Mouse (Mus musculus): ENCODE measurements at regions not wholly inside any gene's neighbourhood (a gene's known extent, or its start where the extent isn't known, plus 50 kb on each side); places are given as distances from the start of the nearest gene placed in this dataset.

DNA sequence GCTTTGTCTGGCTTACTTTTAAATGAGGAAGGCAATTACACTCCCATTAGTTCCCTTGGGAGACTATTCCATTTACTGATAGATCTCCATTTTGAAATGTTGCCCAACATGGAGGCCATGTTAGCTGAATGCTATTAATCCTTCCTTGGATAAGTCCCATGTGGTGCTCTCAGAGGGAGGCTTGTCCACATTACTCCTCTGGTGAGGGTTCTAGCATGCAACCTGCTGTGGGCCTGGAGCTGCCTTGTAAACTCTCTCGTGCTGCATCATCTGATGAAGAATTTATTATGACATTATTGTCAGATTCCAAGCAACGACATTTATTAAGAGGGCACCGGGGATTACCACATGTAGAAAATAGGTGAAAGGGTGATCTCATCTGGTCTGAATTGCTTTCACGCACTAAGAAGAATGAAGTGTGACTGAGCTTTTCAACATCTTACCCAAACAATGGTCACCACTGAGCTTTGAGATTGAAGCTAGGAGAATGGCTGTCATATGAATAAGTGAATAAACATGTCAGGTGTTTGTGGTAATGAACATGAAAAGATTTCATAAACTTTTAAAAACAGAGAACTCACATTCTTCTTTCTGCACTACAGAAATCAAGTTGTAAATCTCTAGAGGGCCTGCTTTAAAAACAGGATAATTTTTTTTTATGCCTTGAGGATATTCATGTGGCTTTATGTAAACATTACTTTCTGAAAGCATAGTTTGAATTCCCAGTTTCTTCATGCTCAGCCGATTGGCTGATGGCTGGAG lies 495.3 kb downstream of the Ttll7 start:
- no peaks in the 10 kb centered on the region for H3K36me3 ChIP-seq
- H3K27ac ChIP-seq, result no peak overlapping the region
- 77% methylated on average over 5 of the region's 5 CpGs for WGBS
- H3K27me3 ChIP-seq (ENCODE audit: insufficient read depth, poor library complexity, severe bottlenecking), result no peaks in the 10 kb centered on the region
- no peaks in the 10 kb centered on the region for H3K4me1 ChIP-seq
- H3K9me3 ChIP-seq, result no peaks in the 10 kb centered on the region
- no peak overlapping the region for H3K4me3 ChIP-seq
- DNase-seq (ENCODE audit: low spot score), result no peak

DNA sequence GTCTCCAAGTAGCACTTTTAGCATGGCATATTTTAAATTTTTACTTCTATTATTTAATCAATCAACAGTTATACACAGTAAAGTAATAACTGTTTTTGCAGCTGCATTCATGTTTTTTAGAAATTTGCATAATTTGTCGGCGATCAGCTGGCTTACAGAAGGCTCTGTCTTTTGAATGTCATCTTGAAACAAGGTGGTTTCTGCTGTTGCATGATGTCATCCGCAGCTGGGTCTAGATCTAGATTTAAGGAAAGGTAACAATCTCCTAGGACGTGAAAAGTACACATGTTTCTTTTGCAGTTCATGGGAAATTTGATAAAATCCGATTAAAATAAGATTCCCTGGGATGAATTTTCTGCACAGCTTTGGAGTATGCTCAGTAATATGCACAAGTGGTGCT lies 534.9 kb downstream of the Ttll7 start:
- Histone ChIP-seq H3K9me3 (no peaks in the 10 kb centered on the region), H3K36me3 (no peaks in the 10 kb centered on the region), H3K4me1 (no peaks in the 10 kb centered on the region), H3K27ac (no peak overlapping the region), H3K4me3 (no peak overlapping the region), H3K27me3 (ENCODE audit: insufficient read depth, poor library complexity, severe bottlenecking) (no peaks in the 10 kb centered on the region)
- WGBS, result 82% methylated on average over 5 of the region's 5 CpGs
- no peak for DNase-seq (ENCODE audit: low spot score)

DNA sequence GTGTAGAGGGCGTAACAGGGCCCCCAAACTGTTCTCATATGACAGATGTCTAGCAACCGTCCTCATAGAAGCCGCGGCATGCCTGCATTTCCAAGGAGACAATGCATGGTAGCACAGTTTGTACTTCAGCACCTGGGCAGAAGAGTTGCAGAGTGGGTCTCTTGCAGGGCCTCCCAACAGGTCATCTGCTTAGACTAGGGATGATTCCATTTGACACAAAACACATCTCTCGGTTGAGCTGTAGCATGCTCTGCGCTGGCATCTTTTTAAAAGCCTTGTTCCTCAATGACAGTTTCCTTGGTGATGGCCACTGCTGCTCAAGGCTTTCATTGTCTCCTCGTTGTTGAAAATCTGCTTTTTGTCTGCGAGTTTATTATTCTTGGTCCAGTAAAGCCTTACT lies 546.1 kb downstream of the Ttll7 start:
- Histone ChIP-seq H3K27ac (no peak overlapping the region), H3K4me1 (no peaks in the 10 kb centered on the region), H3K4me3 (no peak overlapping the region), H3K27me3 (ENCODE audit: insufficient read depth, poor library complexity, severe bottlenecking) (no peaks in the 10 kb centered on the region), H3K36me3 (no peaks in the 10 kb centered on the region), H3K9me3 (no peaks in the 10 kb centered on the region)
- DNase-seq (ENCODE audit: low spot score), result no peak
- 78% methylated on average over 8 of the region's 8 CpGs for WGBS

DNA sequence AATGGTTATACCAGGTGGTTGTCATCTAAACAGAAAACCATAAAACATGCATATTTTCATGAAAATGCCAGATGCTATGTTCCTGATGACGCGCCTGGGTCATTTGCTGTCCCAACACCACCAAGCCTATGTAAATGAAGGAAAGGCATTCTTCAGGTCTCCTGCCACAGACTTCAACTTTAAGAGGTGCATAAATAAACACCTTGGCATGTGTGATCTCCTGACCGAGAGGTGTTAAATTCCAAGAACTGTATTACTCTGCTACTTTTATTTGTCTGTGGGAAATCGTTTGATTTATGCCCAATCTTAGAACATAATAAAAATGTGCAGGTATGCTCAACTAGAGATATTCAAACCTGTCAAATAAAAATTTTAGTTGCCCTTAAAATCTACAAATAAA lies 560.1 kb downstream of the Ttll7 start:
- 82% methylated on average over 4 of the region's 4 CpGs for WGBS
- Histone ChIP-seq H3K27ac (no peak overlapping the region), H3K9me3 (no peaks in the 10 kb centered on the region), H3K4me3 (no peak overlapping the region), H3K4me1 (no peaks in the 10 kb centered on the region; the same call in 1 of the 2 replicates), H3K36me3 (no peaks in the 10 kb centered on the region), H3K27me3 (ENCODE audit: insufficient read depth, poor library complexity, severe bottlenecking) (no peaks in the 10 kb centered on the region)
- no peak for DNase-seq (ENCODE audit: low spot score)

DNA sequence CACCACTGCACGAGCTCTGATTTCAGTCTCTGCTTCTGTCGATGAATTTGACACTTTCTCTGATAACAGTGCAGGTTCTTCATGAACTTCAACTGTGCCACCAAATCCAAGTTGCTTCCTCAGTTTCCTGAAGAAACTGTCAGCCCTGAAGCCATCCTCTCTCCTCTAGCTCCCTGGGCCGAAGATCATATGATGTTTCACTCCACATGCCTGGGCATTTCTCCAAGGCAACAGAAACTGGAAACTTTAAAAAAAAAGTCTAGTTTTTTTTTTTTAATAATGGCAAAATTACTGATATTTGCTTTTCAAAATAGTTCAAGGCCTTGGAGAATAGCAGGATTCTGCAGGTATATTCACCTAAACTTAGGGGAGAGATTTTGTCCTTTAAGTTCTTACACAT lies 564.8 kb downstream of the Ttll7 start:
- Histone ChIP-seq H3K27ac (no peak overlapping the region), H3K36me3 (no peaks in the 10 kb centered on the region), H3K4me1 (no peaks in the 10 kb centered on the region; the same call in 1 of the 2 replicates), H3K9me3 (no peaks in the 10 kb centered on the region), H3K27me3 (ENCODE audit: insufficient read depth, poor library complexity, severe bottlenecking) (no peaks in the 10 kb centered on the region), H3K4me3 (no peak overlapping the region)
- WGBS, result 33% methylated on average over 3 of the region's 3 CpGs
- DNase-seq (ENCODE audit: low spot score), result no peak

DNA sequence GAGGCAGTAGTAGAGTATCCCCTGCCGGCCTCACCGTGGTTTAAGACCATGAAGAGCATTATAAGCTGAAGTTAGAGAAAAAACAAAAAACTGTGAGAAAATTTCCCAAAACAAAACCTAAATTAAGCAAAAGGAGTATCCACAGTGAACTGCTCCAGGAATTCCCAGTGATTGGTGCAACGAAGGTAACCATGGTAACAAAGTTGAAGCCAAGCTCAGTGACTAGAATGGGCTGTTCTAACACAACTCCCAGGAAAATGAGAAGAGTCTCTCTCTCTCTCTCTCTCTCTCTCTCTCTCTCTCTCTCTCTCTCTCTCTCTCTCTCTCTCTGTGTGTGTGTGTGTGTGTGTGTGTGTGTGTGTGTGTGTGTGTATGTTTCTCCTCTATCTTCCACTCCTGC lies 567.0 kb downstream of the Ttll7 start:
- Histone ChIP-seq H3K27me3 (ENCODE audit: insufficient read depth, poor library complexity, severe bottlenecking) (no peaks in the 10 kb centered on the region), H3K4me1 (no peaks in the 10 kb centered on the region; the same call in 1 of the 2 replicates), H3K4me3 (no peak overlapping the region), H3K27ac (no peak overlapping the region), H3K9me3 (no peaks in the 10 kb centered on the region), H3K36me3 (no peaks in the 10 kb centered on the region)
- 51% methylated on average over 3 of the region's 3 CpGs for whole genome bisulfite sequencing
- DNase-seq (ENCODE audit: low spot score), result no peak

DNA sequence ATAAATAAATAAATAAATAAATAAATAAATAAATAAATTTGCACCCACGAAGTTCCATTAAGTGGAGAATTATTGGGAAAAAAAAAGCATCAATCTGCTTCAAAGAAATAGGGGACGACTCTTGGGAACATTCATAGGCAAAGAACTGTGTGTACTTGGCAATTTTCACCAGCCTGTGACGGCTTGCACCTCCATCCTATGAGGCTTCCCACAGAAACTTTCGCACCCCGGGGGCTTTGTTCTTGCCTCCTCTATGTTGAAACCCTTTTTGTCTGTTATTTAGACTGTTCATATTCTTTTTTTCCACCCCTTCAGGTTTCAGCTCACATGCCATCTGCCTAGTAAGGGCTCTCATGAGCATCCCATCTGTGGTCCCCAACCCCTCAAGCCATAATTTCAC lies 570.0 kb downstream of the Ttll7 start:
- Histone ChIP-seq H3K4me1 (no peaks in the 10 kb centered on the region), H3K9me3 (no peaks in the 10 kb centered on the region), H3K36me3 (no peaks in the 10 kb centered on the region), H3K27me3 (ENCODE audit: insufficient read depth, poor library complexity, severe bottlenecking) (no peaks in the 10 kb centered on the region), H3K27ac (no peak overlapping the region), H3K4me3 (no peak overlapping the region)
- 75% methylated on average over 5 of the region's 5 CpGs for WGBS
- no peak for DNase-seq (ENCODE audit: low spot score)

DNA sequence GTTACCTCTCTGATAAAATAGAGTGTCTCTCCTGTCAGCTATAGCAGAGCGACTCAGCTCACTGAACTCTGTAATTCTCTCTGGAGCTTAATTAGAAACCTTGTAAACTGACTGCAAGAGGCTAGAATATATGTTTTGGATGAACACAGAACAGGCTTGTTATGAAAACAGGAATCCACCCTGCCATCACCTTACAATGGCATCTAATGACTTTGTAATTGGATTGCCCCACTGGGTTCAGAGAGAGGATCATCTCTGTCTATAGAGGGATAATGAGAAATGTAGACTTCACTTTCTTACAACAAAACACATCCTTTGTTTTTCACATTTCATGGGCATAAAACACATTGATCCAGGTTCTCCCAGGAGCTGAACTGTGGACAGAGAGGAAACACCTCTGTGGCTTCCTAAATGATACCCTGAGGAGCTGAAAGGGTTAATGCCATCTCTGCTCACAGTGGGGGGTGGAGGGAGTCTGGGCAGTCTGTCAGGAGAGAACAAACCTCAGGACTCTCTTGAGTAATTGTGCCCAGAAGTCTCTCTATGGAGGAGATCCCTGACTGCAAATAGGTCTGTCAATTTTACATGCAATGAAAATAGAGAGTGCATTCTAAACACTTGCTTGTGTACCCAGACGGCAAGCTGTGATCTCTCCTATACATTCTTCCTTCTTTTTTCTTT lies 571.9 kb downstream of the Ttll7 start:
- DNase-seq (ENCODE audit: low spot score), result no peak
- H3K4me3 ChIP-seq, result no peak overlapping the region
- WGBS, result 56% methylated on average over 2 of the region's 2 CpGs
- no peaks in the 10 kb centered on the region for H3K36me3 ChIP-seq
- H3K9me3 ChIP-seq, result no peaks in the 10 kb centered on the region
- H3K4me1 ChIP-seq, result no peaks in the 10 kb centered on the region
- H3K27me3 ChIP-seq (ENCODE audit: insufficient read depth, poor library complexity, severe bottlenecking), result no peaks in the 10 kb centered on the region
- H3K27ac ChIP-seq, result no peak overlapping the region

DNA sequence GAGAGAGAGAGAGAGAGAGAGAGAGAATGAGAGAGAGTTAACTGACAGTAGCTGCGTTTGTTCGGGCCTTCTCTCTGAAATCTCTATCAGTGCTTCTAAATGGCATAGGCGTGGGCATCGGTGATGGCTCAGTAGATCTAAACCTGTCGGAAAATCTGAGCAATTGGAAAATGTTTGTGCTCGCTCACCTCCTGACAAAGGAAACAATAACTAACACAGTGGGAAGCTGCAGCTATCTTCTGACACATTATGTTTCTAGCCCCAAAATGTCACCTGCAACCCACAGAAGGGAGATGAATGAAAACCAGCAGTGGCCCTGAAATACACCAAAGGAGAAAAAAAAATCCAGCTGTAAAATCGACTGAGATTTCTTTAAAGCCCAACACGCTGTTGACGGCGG lies 576.7 kb downstream of the Ttll7 start:
- 67% methylated on average over 10 of the region's 10 CpGs for WGBS
- H3K27ac ChIP-seq, result no peak overlapping the region
- no peaks in the 10 kb centered on the region for H3K27me3 ChIP-seq (ENCODE audit: insufficient read depth, poor library complexity, severe bottlenecking)
- H3K4me1 ChIP-seq, result no peaks in the 10 kb centered on the region
- no peaks in the 10 kb centered on the region for H3K36me3 ChIP-seq
- DNase-seq (ENCODE audit: low spot score), result no peak
- no peaks in the 10 kb centered on the region for H3K9me3 ChIP-seq
- H3K4me3 ChIP-seq, result no peak overlapping the region

DNA sequence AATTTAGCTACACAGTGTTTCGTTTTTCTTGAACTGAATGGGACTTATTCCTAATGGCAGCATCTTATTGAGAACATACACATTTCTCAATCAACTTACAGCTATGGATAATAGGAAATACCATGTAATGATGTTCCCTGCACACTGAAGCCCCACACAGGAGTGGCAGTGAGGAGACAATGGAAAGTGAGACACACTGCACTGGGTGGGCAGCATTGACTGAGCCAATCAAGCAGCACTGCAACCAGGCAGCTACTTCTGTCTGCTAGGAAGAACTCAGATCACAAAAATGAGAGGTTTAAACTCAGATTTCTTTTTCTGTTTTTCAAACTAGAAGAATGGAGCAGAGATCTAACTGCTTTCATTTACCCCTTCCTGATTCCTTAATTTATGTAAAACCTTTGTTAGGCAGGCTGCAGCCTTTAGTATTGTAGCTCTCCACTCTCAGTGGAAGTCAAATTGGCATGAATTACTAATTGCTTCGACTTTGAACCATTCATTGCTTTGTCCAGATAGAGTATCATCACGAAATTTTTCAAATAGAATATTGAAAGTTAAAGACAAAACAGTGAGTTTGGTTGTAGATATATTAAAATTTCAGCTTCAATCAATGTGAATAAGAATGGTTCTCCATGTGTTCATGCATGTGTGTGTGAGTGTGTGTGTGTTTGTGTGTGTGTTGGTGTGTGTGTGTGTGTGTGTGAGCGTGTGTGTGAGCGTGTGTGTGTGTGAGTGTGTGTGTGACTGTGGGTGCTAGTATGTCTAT lies 590.9 kb downstream of the Ttll7 start:
- no peak overlapping the region for H3K27ac ChIP-seq
- WGBS, result 69% methylated on average over 5 of the region's 5 CpGs
- H3K27me3 ChIP-seq (ENCODE audit: insufficient read depth, poor library complexity, severe bottlenecking), result no peaks in the 10 kb centered on the region

DNA sequence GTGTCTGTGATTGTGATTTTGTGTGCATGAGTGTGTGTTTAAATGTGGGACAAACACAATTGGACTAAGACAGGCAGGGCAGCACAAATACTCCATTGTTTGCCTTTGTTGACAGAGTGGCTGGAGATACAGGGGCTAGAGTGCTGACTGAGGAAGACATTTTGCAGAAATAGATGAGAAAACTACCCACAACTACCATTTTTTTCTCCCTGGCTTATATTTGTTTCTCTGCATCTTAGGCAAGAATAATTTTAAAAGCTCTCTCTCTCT lies 591.5 kb downstream of the Ttll7 start:
- H3K4me1 ChIP-seq, result no peaks in the 10 kb centered on the region
- no peaks in the 10 kb centered on the region for H3K27me3 ChIP-seq (ENCODE audit: insufficient read depth, poor library complexity, severe bottlenecking)
- no peak overlapping the region for H3K4me3 ChIP-seq
- H3K27ac ChIP-seq, result no peak overlapping the region
- no peak for DNase-seq (ENCODE audit: low spot score)
- H3K9me3 ChIP-seq, result no peaks in the 10 kb centered on the region
- H3K36me3 ChIP-seq, result no peaks in the 10 kb centered on the region

More for the DNA sequence above, 590.9 kb downstream of the Ttll7 start:
- no peaks in the 10 kb centered on the region for H3K36me3 ChIP-seq
- H3K4me1 ChIP-seq, result no peaks in the 10 kb centered on the region
- no peaks in the 10 kb centered on the region for H3K9me3 ChIP-seq
- H3K4me3 ChIP-seq, result no peak overlapping the region
- DNase-seq (ENCODE audit: low spot score), result no peak

DNA sequence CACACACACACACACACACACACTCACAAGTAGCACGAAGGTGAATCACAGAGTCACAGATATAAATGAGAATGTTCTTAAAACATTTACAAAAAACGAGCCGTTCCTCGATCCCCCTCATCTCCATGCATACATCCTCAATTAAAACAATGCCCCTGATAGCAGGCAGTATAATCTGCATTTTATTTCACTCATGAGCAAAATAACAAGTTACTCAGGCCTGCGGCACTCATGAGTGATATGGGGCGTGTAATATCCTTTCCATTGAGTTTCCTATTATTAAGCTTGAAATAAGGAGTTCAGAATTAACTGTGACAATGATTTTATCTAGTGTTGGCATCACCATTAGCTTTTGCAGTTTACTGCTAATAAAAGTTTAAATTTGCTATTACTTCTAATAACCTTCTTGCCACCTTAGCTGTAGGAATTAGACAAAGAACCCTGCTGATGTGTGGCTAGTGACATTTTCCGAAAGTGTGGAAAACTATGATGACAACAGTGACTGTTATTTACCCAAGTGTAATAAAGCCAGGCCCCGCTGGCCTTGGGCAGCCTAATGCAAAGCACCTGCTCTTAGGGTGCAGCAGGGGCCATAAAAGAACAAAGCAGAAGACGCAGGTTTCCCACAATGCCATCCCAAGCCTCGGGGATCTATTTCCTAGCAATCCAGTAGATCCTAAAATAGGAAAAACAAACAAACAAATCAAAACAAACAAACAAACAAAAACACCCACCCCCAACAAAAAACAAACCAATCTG lies 592.0 kb downstream of the Ttll7 start:
- no peaks in the 10 kb centered on the region for H3K4me1 ChIP-seq
- no peaks in the 10 kb centered on the region for H3K9me3 ChIP-seq
- DNase-seq (ENCODE audit: low spot score), result no peak
- no peaks in the 10 kb centered on the region for H3K27me3 ChIP-seq (ENCODE audit: insufficient read depth, poor library complexity, severe bottlenecking)
- 83% methylated on average over 10 of the region's 10 CpGs for WGBS
- no peak overlapping the region for H3K4me3 ChIP-seq
- H3K27ac ChIP-seq, result no peak overlapping the region
- no peaks in the 10 kb centered on the region for H3K36me3 ChIP-seq

Data from heart, embryonic 10.5 days (tissue).